Mouse (Mus musculus) megakaryocyte, embryonic 14.5 days (primary cell): ENCODE results near the gene Hist1h2be. TPM values are rescaled to one million over a fixed set of nuclear protein-coding genes. Genes with fewer than 3 reads are reported as not detected.
A peak's percentile ranks its signal among the peaks of the same experiment; 100 is the strongest.
"Not testable (repeated sequence)": the region's sequence is repeated elsewhere in the genome, so short reads cannot be mapped to it uniquely, and the experiment has no call there.

Source experiments
- H3K27me3 ChIP-seq: replicated peaks from 2 replicates; pipeline ENCODE3; 2012; ENCODE audit warnings: inconsistent platforms
- H3K36me3 ChIP-seq: replicated peaks from 2 replicates; pipeline ENCODE3; 2012; ENCODE audit warnings: low read length, inconsistent platforms, mixed read lengths
- H3K4me1 ChIP-seq: 2 replicates; pipeline ENCODE4 v1.6.1; 2012; ENCODE audit warnings: inconsistent platforms
- H3K4me3 ChIP-seq: replicated peaks from 2 replicates; pipeline ENCODE3; 2012; ENCODE audit warnings: moderate library complexity, mild to moderate bottlenecking, inconsistent platforms
- H3K9me3 ChIP-seq: 2 replicates; pipeline ENCODE4 v1.6.1; 2012; ENCODE audit warnings: inconsistent platforms
- FLI1 ChIP-seq: IDR thresholded peaks from 2 replicates; pipeline ENCODE4 v1.6.1; 2012; ENCODE audit warnings: low read length, inconsistent platforms, mixed read lengths
- GATA1 ChIP-seq: IDR thresholded peaks from 3 replicates; pipeline ENCODE4 v1.6.1; 2012; ENCODE audit warnings: mixed read lengths, low read length, inconsistent platforms, borderline replicate concordance
- polyA plus RNA-seq: library from polyadenylated mRNA; stranded (reverse); fragments of >175 nt; gene quantifications from 2 replicates; pipeline ENCODE4 v1.2.3, GENCODE M21; 2012; ENCODE audit warnings: low replicate concordance; ENCODE audit not compliant: insufficient read depth

Gene Hist1h2be
- polyA plus RNA-seq, 1 experiment: 1.9 TPM

- peak overlapping the region; percentile 80 for H3K4me3 ChIP-seq
- H3K36me3 ChIP-seq: no peaks in the 10 kb centered on the region
- H3K4me1 ChIP-seq: peaks cover 45% of the 10 kb centered on the region
- TF ChIP-seq GATA1 (no peak), FLI1 (no peak)
- no peaks in the 10 kb centered on the region for H3K27me3 ChIP-seq
- H3K9me3 ChIP-seq: no peaks in the 10 kb centered on the region
These were observed 64.0 kb downstream of the Hist1h2be start for GRCm38 (mm10) chr13:23556906-23557305.

GRCm38 (mm10) chr13:23555839-23556416, 65.0 kb downstream of the Hist1h2be start:
- H3K4me3 ChIP-seq: peak overlapping the region; percentile 90
- peaks cover 53% of the 10 kb centered on the region for H3K4me1 ChIP-seq
- no peaks in the 10 kb centered on the region for H3K36me3 ChIP-seq
- H3K27me3 ChIP-seq: no peaks in the 10 kb centered on the region
- TF ChIP-seq FLI1: no peak
- TF ChIP-seq GATA1: no peak
- no peaks in the 10 kb centered on the region for H3K9me3 ChIP-seq

GRCm38 (mm10) chr13:23554925-23555838, 65.7 kb downstream of the Hist1h2be start:
- Histone ChIP-seq H3K9me3 (no peaks in the 10 kb centered on the region), H3K4me3 (peak overlapping the region; percentile 90), H3K4me1 (peaks cover 61% of the 10 kb centered on the region), H3K27me3 (no peaks in the 10 kb centered on the region), H3K36me3 (no peaks in the 10 kb centered on the region)
- TF ChIP-seq FLI1 (no peak), GATA1 (no peak)

- peak overlapping the region; percentile 90 for H3K4me3 ChIP-seq
- TF ChIP-seq FLI1 (no peak), GATA1 (no peak)
- no peaks in the 10 kb centered on the region for H3K27me3 ChIP-seq
- H3K4me1 ChIP-seq: peaks cover 66% of the 10 kb centered on the region
- H3K36me3 ChIP-seq: no peaks in the 10 kb centered on the region
- no peaks in the 10 kb centered on the region for H3K9me3 ChIP-seq
These were observed 66.5 kb downstream of the Hist1h2be start for GRCm38 (mm10) chr13:23554393-23554792.

GRCm38 (mm10) chr13:23552962-23553361, 68.0 kb downstream of the Hist1h2be start, which contains the start of gene Hist1h1d:
Gene Hist1h1d, plus strand, starts transcription at chr13:23553262.
- Histone ChIP-seq H3K9me3 (no peaks in the 10 kb centered on the region), H3K4me1 (peaks cover 72% of the 10 kb centered on the region), H3K4me3 (peak within 1 kb of the TSS; percentile 15), H3K27me3 (no peaks in the 10 kb centered on the region), H3K36me3 (no peaks in the 10 kb centered on the region)
- no peak for TF ChIP-seq FLI1
- no peak for TF ChIP-seq GATA1

- no peaks in the 10 kb centered on the region for H3K27me3 ChIP-seq
- no peaks in the 10 kb centered on the region for H3K36me3 ChIP-seq
- peak overlapping the region; percentile 87 for H3K4me3 ChIP-seq
These were observed 68.7 kb downstream of the Hist1h2be start for GRCm38 (mm10) chr13:23551931-23552914.

GRCm38 (mm10) chr13:23551146-23551834, 69.6 kb downstream of the Hist1h2be start, which contains the start of gene Hist1h4f:
Gene Hist1h4f, minus strand, starts transcription at chr13:23551648.
- H3K27me3 ChIP-seq: not testable (repeated sequence)
- peaks cover 67% of the 10 kb centered on the region for H3K4me1 ChIP-seq

More at GRCm38 (mm10) chr13:23551931-23552914, 68.7 kb downstream of the Hist1h2be start:
- peaks cover 68% of the 10 kb centered on the region for H3K4me1 ChIP-seq
- TF ChIP-seq GATA1: no peak
- no peak for TF ChIP-seq FLI1
- H3K9me3 ChIP-seq: no peaks in the 10 kb centered on the region

GRCm38 (mm10) chr13:23550761-23551145, 70.2 kb downstream of the Hist1h2be start:
- Histone ChIP-seq H3K36me3 (no peaks in the 10 kb centered on the region), H3K27me3 (no peaks in the 10 kb centered on the region), H3K9me3 (no peaks in the 10 kb centered on the region), H3K4me1 (peaks cover 63% of the 10 kb centered on the region), H3K4me3 (peak overlapping the region; percentile 87)
- TF ChIP-seq FLI1: no peak

More at GRCm38 (mm10) chr13:23551146-23551834, 69.6 kb downstream of the Hist1h2be start, which contains the start of gene Hist1h4f:
- H3K9me3 ChIP-seq, H3K36me3 ChIP-seq: not testable (repeated sequence)
- H3K4me3 ChIP-seq: peak within 1 kb of the TSS; percentile 87

GRCm38 (mm10) chr13:23546694-23547093, 74.2 kb downstream of the Hist1h2be start:
- TF ChIP-seq FLI1: no peak

GRCm38 (mm10) chr13:23544787-23545120, 76.2 kb downstream of the Hist1h2be start:
- not testable (repeated sequence) for H3K36me3 ChIP-seq, H3K9me3 ChIP-seq, H3K27me3 ChIP-seq
- H3K4me3 ChIP-seq: peak overlapping the region; percentile 75
- H3K4me1 ChIP-seq: peaks cover 24% of the 10 kb centered on the region; the same call in 1 of the 2 replicates

More at GRCm38 (mm10) chr13:23546694-23547093, 74.2 kb downstream of the Hist1h2be start:
- Histone ChIP-seq H3K27me3 (no peaks in the 10 kb centered on the region), H3K4me3 (no peak overlapping the region), H3K36me3 (no peaks in the 10 kb centered on the region), H3K9me3 (no peaks in the 10 kb centered on the region), H3K4me1 (peaks cover 34% of the 10 kb centered on the region)
